Mouse (Mus musculus) liver, embryonic 12.5 days (tissue): ENCODE data around the gene Tent5c. TPM values are rescaled to one million over a fixed set of nuclear protein-coding genes. Genes with fewer than 3 reads are reported as not detected.

ENCODE experiments used
- ATAC-seq: fragments of 200-750 bp; cut with Nextera tagmentation; 2 replicates; pipeline ENCODE4 v1.8.0; 2017; ENCODE audit warnings: moderate number of reproducible peaks, mild to moderate bottlenecking, moderate library complexity
- H3K27ac ChIP-seq: fragments of 300-500 bp; sonication (generic); 2 replicates; pipeline ENCODE4 v1.5.1; 2016; ENCODE audit warnings: mild to moderate bottlenecking
- H3K27me3 ChIP-seq: fragments of 300-500 bp; sonication (generic); replicated peaks from 2 replicates; pipeline ENCODE4 v1.6.1; 2016; ENCODE audit warnings: mild to moderate bottlenecking, moderate library complexity
- H3K36me3 ChIP-seq: fragments of 300-500 bp; sonication (generic); 2 replicates; pipeline ENCODE4 v1.6.1; 2016; ENCODE audit warnings: mild to moderate bottlenecking, moderate library complexity
- H3K4me1 ChIP-seq: fragments of 300-500 bp; sonication (generic); 2 replicates; pipeline ENCODE4 v1.6.1; 2016
- H3K4me2 ChIP-seq: fragments of 300-500 bp; sonication (generic); 2 replicates; pipeline ENCODE4 v1.6.1; 2016; ENCODE audit warnings: mild to moderate bottlenecking, moderate library complexity
- H3K4me3 ChIP-seq: fragments of 300-500 bp; sonication (generic); 2 replicates; pipeline ENCODE4 v1.5.1; 2016; ENCODE audit warnings: mild to moderate bottlenecking, moderate library complexity
- H3K9ac ChIP-seq: fragments of 300-500 bp; sonication (generic); 2 replicates; pipeline ENCODE4 v1.6.1; 2016; ENCODE audit warnings: mild to moderate bottlenecking, moderate library complexity
- H3K9me3 ChIP-seq: fragments of 300-500 bp; sonication (generic); replicated peaks from 2 replicates; pipeline ENCODE4 v1.6.1; 2016; ENCODE audit warnings: mild to moderate bottlenecking, moderate library complexity
- WGBS: fragments of 180-500 bp; shearing (Covaris S2); methylation state at CpG from one replicate; pipeline ENCODE4 v1.1.7; 2016; ENCODE audit not compliant: insufficient replicate concordance; 5-methylcytosine and 5-hydroxymethylcytosine counted together
- polyA plus RNA-seq: library from polyadenylated mRNA; unstranded; fragments of >200 nt; fragmentation: Nextera tagmentation; extraction: Ambion mirVana; gene quantifications from 2 replicates; pipeline ENCODE4 v1.2.1, GENCODE M21; 2016

Gene Tent5c
- polyA plus RNA-seq, result 59.8 and 63.3 TPM in 2 replicates

DNA sequence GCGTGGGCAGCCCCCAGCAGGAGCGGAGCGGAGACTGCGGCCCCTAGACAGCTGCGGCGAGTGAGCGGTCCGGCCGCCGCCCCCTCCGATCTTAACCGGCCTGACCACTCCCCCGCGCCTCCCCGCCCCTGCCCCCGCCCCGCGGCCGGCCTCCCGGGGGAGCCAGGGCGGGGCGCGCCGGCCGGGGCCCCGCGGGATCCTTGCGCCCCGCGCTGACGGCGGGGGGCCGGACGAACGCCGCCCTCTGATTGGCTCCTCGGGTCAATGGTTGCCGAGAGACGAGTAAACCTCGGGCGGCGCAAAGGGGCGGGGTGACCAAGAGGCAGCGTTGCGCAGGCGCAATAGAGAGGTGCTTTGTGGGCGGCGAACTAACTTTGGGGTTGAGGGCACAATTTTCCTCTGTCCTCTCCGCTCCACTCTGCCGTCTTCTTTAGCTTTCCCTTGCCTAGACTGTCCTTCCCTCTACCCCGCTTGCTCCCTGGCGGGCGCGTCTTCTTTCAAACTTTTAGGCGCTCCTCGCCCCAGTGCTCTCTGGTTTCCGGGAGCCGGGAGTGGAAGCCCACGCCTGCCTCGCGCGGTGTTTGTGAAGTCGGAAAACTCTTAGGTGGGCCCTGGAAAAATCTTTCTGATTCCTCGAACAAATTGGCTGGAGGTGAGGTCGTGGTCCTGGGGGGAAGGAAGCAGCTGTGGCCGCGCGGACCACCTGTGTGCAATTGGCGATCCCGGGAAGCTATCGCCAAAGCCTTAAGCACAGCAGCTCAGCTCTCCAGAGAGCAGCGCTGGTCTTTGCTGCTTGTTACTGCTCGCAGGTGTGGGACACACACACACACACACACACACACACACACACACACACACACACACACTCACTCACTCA, at the start of gene Tent5c:
TSS of gene Tent5c (minus strand) at position 192 of the 877 bp plus-strand sequence.
- peaks cover 5% of the 10 kb centered on the region; the same call in 1 of the 2 replicates for H3K36me3 ChIP-seq
- H3K4me3 ChIP-seq, result peak within 1 kb of the TSS; percentile 98
- peak within 1 kb of the TSS; percentile 94 for H3K4me2 ChIP-seq
- under 1% methylated on average over 67 of the region's 73 CpGs for WGBS
- peak within 1 kb of the TSS; percentile 100 for H3K27ac ChIP-seq
- peak within 1 kb of the TSS; percentile 98 for H3K9ac ChIP-seq
- peaks cover 50% of the 10 kb centered on the region for H3K4me1 ChIP-seq
- H3K9me3 ChIP-seq, result no peaks in the 10 kb centered on the region
- peaks cover 26% of the 10 kb centered on the region for H3K27me3 ChIP-seq
- peak; percentile 90 for ATAC-seq

DNA sequence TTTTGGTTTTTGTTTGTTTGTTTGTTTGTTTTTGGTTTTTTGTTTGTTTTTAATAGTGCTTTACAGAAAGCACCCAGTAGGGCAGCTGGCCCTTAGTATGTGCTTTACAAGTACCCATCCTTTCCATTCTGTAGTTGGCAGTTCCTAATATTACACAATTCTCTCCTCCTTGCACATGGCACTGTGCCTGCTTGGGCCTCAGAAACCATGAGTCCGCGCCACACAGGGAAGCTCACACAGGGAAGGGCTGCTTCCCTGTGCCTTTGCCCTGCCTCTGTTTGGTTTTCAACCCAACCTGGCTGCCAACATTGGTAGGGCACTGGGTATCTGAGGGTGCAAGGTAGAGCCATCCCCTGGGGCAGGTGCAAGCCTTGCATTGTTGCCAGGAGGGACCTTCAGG, 47.6 kb upstream of the Tent5c start:
- H3K27me3 ChIP-seq, result peaks cover 31% of the 10 kb centered on the region; the same call in 1 of the 2 replicates
- H3K4me1 ChIP-seq, result peaks cover 31% of the 10 kb centered on the region
- no peak overlapping the region for H3K4me3 ChIP-seq
- H3K4me2 ChIP-seq, result no peak overlapping the region
- no peaks in the 10 kb centered on the region for H3K36me3 ChIP-seq
- no peak overlapping the region for H3K9ac ChIP-seq
- H3K9me3 ChIP-seq, result no peaks in the 10 kb centered on the region
- WGBS, result 93% methylated on average over 2 of the region's 2 CpGs
- H3K27ac ChIP-seq, result no peak overlapping the region
- ATAC-seq, result no peak

DNA sequence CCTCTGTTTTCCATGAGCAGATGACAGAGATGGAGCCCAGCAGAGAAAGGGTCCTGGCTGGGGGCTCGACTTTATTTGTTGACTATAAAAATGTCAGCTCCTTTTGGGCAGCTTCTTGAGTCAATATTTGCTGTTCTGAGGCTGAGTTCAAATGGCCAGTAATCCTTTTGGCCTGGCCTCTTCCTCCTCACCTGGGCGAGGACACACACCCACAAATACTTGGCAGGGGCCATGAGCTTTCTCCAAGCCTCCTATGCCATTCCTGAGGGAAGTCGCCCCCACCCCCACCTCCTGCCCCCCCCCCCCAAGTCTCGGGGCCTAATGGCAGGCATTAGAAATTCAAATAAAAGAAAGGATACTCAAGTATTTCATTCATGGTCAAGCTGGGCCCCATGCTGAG, 46.8 kb upstream of the Tent5c start:
- H3K9me3 ChIP-seq, result no peaks in the 10 kb centered on the region
- no peaks in the 10 kb centered on the region for H3K36me3 ChIP-seq
- WGBS, result 48% methylated on average over 4 of the region's 4 CpGs
- ATAC-seq, result no peak
- no peak overlapping the region for H3K9ac ChIP-seq
- H3K4me2 ChIP-seq, result no peak overlapping the region
- peaks cover 31% of the 10 kb centered on the region for H3K4me1 ChIP-seq
- H3K4me3 ChIP-seq, result no peak overlapping the region
- no peak overlapping the region for H3K27ac ChIP-seq
- H3K27me3 ChIP-seq, result peaks cover 31% of the 10 kb centered on the region; the same call in 1 of the 2 replicates

DNA sequence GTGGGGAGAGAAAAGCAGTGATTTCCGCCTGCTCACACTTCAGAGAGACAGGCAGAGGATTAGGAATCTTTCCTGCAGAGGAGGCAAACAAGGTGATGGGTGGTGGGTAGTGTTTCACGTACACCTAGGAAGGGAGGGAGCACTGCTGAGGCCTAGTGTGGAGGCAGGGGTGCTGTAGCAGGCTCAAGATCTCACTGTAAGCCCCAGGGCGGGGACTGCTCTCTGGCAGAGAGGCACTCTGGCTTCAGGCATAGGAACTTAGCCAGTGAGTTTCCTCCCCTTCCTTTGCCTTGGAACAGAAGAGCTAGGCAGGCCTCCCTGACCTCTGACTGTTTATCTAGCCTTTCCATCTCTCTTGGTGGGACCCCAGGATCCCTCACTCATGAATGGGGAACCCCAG, 46.2 kb upstream of the Tent5c start:
- no peak overlapping the region for H3K4me3 ChIP-seq
- no peak for ATAC-seq
- WGBS, result 54% methylated on average over 3 of the region's 3 CpGs
- peaks cover 31% of the 10 kb centered on the region for H3K4me1 ChIP-seq
- H3K27me3 ChIP-seq, result peaks cover 27% of the 10 kb centered on the region; the same call in 1 of the 2 replicates
- no peak overlapping the region for H3K27ac ChIP-seq
- H3K36me3 ChIP-seq, result no peaks in the 10 kb centered on the region
- no peak overlapping the region for H3K4me2 ChIP-seq
- H3K9ac ChIP-seq, result no peak overlapping the region
- no peaks in the 10 kb centered on the region for H3K9me3 ChIP-seq

DNA sequence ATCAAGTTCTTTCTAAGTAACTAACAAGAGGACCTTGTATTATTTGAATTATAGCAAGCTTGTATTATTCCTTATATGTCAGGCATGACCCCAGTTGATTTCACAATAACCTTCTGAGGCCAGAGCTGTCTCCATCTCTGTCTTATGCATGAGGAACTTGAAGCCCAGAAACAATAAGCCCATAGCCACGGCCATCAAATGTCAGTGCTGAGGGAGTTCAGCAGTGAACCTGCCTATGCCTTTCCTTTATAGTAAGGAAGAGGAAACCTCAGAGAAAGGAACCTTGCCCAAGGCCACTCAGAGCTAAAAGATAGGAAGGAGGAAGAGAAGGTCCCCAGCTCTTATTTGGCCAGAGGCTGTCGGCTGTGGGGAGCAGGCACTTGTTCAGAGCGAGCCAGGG, 45.3 kb upstream of the Tent5c start:
- H3K27me3 ChIP-seq, result peaks cover 23% of the 10 kb centered on the region; the same call in 1 of the 2 replicates
- H3K4me3 ChIP-seq, result no peak overlapping the region
- H3K4me1 ChIP-seq, result peaks cover 31% of the 10 kb centered on the region
- H3K27ac ChIP-seq, result no peak overlapping the region
- no peaks in the 10 kb centered on the region for H3K9me3 ChIP-seq
- no peak for ATAC-seq
- H3K4me2 ChIP-seq, result no peak overlapping the region
- H3K9ac ChIP-seq, result no peak overlapping the region
- H3K36me3 ChIP-seq, result no peaks in the 10 kb centered on the region
- WGBS, result 38% methylated on average over 3 of the region's 3 CpGs

DNA sequence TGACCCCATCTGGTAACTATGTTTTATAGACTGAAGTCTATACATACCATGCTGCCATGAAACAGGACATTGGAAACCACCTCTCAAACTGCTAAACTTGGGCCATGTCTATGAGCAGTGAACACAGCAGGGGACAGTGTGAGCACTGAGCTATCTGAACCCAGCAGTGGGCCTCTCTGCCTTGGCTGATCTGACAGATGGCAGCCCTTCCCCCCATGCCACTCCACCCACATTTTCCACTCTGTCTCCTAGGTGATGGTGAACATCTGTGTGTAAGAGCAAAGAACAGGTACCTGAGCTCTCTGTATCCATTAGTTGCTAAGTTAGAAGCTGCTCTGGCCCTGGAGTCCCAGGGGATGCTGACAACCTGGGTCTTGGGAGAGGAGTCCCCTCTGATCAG, 44.3 kb upstream of the Tent5c start:
- peaks cover 14% of the 10 kb centered on the region; the same call in 1 of the 2 replicates for H3K27me3 ChIP-seq
- peak overlapping the region; percentile 67; the same call in 1 of the 2 replicates for H3K27ac ChIP-seq
- no peaks in the 10 kb centered on the region for H3K9me3 ChIP-seq
- peaks cover 31% of the 10 kb centered on the region for H3K4me1 ChIP-seq
- H3K4me2 ChIP-seq, result peak overlapping the region; percentile 41
- no peaks in the 10 kb centered on the region for H3K36me3 ChIP-seq
- 0 out of 2 replicates have a peak overlapping the region, but pooled peaks have one; percentile 15 for H3K9ac ChIP-seq
- peak; percentile 97 for ATAC-seq
- no peak overlapping the region for H3K4me3 ChIP-seq

DNA sequence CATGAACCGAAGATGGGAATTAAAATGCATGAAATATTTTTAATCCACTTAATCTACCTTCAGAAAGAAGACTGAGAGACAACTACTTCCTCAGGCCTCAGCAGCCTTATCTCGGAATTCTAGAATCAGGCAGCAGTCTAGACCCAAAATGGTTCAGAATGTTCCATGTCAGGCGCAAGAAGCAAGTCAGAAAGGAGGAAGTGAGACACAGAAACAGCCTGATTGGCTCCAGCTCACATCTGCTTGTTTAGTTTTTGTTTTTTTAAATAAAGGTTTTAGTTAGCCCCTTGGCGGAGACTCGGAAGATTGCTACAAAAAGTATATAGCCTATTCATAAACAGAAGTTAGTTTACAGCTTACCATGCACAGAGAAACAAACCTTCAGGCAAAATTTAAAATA, 41.8 kb upstream of the Tent5c start:
- Histone ChIP-seq H3K27ac (no peak overlapping the region), H3K4me3 (no peak overlapping the region), H3K9ac (no peak overlapping the region), H3K4me2 (no peak overlapping the region), H3K4me1 (peaks cover 31% of the 10 kb centered on the region), H3K27me3 (peaks cover 13% of the 10 kb centered on the region; the same call in 1 of the 2 replicates), H3K9me3 (no peaks in the 10 kb centered on the region), H3K36me3 (no peaks in the 10 kb centered on the region)
- WGBS, result 70% methylated on average over 5 of the region's 5 CpGs
- ATAC-seq, result no peak

DNA sequence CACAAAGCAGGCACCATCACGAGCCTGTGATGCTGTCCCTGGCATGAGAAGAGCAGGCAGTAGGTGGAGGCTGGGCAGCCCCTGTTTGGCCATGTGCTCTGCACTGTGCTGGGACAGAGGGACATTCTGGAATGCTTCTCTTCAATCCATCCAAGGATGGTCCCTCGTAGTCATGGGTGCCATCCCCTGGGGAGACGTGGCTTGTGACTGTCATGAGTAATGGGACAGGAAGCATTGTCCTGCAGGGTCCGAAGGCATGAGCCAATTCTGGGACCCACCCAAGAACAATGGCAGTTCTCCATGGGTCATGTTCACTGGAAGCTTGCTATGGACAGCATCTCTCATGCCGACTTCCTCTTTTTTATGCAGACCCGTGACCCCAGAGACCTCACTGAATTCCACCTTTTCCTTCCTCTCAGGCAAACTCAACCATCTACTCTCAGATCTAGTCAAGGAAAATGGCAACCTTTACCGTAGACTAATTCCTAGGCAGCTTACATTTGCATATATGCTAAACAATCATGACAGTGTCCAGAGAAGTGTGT, 41.2 kb upstream of the Tent5c start:
- no peak overlapping the region for H3K4me3 ChIP-seq
- H3K27me3 ChIP-seq, result peaks cover 13% of the 10 kb centered on the region; the same call in 1 of the 2 replicates
- no peak overlapping the region for H3K27ac ChIP-seq
- H3K4me2 ChIP-seq, result no peak overlapping the region
- ATAC-seq, result no peak
- H3K9me3 ChIP-seq, result no peaks in the 10 kb centered on the region
- WGBS, result 41% methylated on average over 7 of the region's 7 CpGs
- H3K4me1 ChIP-seq, result peaks cover 31% of the 10 kb centered on the region
- H3K9ac ChIP-seq, result no peak overlapping the region
- H3K36me3 ChIP-seq, result no peaks in the 10 kb centered on the region

DNA sequence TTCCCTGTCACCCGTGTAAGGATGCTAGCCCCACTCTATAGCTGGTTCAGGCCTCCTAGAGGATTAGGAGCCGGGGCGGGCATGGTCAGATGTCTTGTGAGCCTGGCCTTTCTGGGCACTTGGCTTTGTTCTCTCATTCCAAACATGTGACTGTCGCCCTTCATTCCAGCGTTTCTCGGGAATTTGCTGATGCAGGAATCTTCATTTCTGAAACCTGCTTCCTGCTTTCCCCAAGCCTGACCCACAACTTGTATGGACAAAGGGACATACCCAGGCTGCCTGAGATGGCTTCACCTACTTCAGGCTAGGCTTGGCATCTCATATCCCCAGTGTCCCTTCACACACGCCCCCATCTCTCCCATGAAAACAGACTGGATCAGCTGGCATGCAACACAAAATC, 33.5 kb upstream of the Tent5c start:
- Histone ChIP-seq H3K36me3 (no peaks in the 10 kb centered on the region), H3K4me3 (no peak overlapping the region), H3K4me1 (no peaks in the 10 kb centered on the region), H3K27ac (no peak overlapping the region), H3K9me3 (no peaks in the 10 kb centered on the region), H3K9ac (no peak overlapping the region), H3K4me2 (no peak overlapping the region), H3K27me3 (peaks cover 13% of the 10 kb centered on the region; the same call in 1 of the 2 replicates)
- ATAC-seq, result no peak
- WGBS, result 66% methylated on average over 7 of the region's 7 CpGs

DNA sequence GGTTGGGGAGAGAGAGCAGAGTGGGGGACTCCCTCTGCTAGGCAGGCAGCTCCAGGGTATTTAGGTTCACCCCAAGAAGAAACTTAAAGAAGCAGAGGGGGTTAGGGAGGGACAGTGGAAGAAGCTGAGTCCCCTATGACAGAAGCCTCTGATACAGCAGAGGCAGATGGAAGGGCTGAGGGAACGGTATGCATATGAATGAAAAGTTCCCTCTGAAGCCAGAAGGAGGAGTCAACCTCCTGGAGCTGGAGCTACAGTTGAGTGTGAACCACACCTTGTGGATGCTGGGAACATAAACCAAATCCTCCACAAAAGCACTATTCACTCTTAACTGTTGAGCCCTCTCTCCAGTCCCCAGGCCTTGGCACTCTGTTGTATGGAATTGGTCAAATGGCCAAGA, 32.5 kb upstream of the Tent5c start:
- Histone ChIP-seq H3K36me3 (no peaks in the 10 kb centered on the region), H3K9ac (no peak overlapping the region), H3K9me3 (no peaks in the 10 kb centered on the region), H3K27me3 (peaks cover 20% of the 10 kb centered on the region), H3K4me1 (no peaks in the 10 kb centered on the region), H3K27ac (no peak overlapping the region), H3K4me2 (no peak overlapping the region), H3K4me3 (no peak overlapping the region)
- 58% methylated on average over 1 of the region's 1 CpGs for WGBS
- no peak for ATAC-seq

DNA sequence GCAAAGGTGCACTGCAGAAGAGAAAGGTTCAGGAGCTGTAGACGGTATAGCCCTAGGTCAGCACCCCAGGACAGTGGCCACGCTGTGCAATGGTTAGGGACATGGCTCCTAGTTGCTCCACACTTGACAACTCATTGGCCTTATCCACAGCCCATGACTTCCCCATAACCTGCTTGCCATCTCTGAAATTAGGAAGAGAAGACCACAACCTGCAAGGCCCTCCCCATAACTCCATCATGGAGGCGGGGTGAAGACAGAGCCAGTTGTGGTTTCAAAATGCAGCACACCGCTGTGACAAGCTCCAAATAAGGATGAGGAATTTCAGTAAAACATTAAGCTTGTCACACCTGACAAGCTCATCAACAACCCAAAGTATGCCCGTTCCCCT, 26.6 kb upstream of the Tent5c start:
- H3K36me3 ChIP-seq, result no peaks in the 10 kb centered on the region
- H3K27me3 ChIP-seq, result peaks cover 32% of the 10 kb centered on the region
- no peak overlapping the region for H3K4me3 ChIP-seq
- no peak for ATAC-seq
- no peak overlapping the region for H3K27ac ChIP-seq
- no peak overlapping the region for H3K9ac ChIP-seq
- H3K4me2 ChIP-seq, result no peak overlapping the region
- no peaks in the 10 kb centered on the region for H3K4me1 ChIP-seq
- 63% methylated on average over 5 of the region's 5 CpGs for WGBS
- H3K9me3 ChIP-seq, result no peaks in the 10 kb centered on the region

DNA sequence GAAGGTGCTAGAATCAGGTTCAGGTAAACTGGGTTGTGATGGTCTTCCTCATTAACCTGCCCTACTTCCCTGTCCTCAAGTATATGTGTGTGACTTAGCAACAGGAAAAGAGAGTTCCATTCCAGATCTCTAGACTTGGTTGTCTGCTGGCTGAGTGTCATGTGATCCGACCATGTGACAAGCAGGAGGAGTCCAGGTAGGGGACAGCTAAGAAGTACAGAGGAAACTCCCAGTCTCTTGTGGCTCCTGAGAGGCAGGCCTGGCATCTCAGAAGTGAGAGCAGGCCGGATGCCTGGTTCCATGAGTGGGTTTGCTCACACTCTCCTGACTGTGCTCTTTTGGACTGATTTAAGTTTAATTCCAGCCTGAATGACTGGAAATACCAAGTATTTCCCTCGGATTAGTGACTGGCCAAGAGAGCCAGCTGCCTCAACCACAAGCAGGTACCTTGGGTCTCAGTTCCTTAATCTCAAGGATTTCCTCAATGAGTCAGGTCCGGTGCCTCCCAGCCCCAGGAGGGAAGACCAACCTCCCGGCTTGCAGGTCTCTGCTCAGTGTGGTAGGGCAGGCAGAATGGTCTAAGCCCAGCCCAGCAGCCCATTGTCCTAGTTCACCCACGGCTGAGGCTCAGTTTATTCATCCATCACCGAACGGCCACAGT, 26.1 kb upstream of the Tent5c start:
- no peaks in the 10 kb centered on the region for H3K36me3 ChIP-seq
- WGBS, result 57% methylated on average over 8 of the region's 8 CpGs
- peaks cover 36% of the 10 kb centered on the region for H3K27me3 ChIP-seq
- no peaks in the 10 kb centered on the region for H3K9me3 ChIP-seq
- no peak overlapping the region for H3K4me2 ChIP-seq
- H3K9ac ChIP-seq, result no peak overlapping the region
- H3K27ac ChIP-seq, result no peak overlapping the region
- no peaks in the 10 kb centered on the region for H3K4me1 ChIP-seq
- no peak for ATAC-seq
- no peak overlapping the region for H3K4me3 ChIP-seq
